Mouse (Mus musculus): ENCODE measurements at regions not wholly inside any gene's neighbourhood (a gene's known extent, or its start where the extent isn't known, plus 50 kb on each side); places are given as distances from the start of the nearest gene placed in this dataset.
A peak's percentile ranks its signal among the peaks of the same experiment; 100 is the strongest.

DNA sequence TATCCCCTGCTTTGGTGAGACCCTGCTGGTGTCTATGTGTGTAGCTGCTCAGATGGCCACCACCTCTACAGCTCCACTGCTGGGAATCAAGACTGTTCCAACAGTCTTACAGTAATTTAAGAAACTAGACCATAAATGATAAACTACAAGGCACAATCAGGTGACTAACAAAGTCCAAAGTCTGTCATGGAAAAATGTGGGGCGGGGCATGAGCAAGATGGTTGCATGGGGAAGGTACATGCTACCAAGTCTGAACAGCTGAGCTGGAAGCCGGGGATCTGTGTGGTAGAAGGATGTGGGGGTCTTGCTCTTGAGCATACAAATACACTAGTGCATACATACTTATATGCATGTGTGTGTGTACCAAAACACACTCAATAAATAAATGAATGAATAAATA is 278.8 kb upstream of the Sox2 start:
- DNase-seq: no peak

DNA sequence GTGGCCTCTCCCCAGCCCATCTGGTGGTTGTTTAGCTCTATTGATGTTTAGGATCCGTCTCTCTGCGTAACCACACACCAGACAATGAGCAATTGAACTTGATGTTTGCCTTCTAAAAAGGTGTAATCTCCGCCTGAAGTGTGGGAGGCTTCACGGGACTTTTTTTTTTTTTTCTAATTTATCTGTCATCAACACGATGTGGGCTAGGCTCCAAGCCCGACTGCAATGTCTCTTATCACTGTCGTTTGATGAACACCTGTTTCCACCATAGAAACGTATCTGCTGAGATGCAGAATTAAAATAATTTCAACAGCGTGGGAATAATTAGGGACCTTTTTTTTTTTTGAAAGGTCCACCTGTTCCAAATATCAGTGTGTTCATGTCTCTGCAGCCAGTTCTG is 257.0 kb upstream of the Dnajc19 start:
- no peak for DNase-seq

DNA sequence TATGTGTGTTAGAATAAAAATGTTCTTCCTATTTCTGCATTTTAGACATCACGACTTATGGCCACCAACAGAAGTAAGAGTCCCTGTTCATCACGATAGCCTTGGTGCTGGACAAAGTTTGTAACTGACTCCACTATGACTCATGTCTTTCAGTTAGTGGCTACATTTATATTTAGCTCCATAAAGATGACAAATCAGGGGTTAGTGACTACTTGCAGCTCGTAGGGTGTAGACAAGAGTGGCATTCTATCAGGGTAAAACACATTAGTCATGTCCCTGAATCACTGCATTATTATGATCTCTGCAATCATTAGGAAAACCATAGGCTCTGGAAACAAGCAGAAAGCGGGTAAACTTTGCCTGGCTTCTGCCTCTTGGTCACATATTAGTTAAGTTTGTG is 252.4 kb upstream of the Dnajc19 start:
- no peak for DNase-seq

GRCm38 (mm10) chr3:34331889-34332276 is 250.8 kb upstream of the Dnajc19 start:
- no peak for DNase-seq

DNA sequence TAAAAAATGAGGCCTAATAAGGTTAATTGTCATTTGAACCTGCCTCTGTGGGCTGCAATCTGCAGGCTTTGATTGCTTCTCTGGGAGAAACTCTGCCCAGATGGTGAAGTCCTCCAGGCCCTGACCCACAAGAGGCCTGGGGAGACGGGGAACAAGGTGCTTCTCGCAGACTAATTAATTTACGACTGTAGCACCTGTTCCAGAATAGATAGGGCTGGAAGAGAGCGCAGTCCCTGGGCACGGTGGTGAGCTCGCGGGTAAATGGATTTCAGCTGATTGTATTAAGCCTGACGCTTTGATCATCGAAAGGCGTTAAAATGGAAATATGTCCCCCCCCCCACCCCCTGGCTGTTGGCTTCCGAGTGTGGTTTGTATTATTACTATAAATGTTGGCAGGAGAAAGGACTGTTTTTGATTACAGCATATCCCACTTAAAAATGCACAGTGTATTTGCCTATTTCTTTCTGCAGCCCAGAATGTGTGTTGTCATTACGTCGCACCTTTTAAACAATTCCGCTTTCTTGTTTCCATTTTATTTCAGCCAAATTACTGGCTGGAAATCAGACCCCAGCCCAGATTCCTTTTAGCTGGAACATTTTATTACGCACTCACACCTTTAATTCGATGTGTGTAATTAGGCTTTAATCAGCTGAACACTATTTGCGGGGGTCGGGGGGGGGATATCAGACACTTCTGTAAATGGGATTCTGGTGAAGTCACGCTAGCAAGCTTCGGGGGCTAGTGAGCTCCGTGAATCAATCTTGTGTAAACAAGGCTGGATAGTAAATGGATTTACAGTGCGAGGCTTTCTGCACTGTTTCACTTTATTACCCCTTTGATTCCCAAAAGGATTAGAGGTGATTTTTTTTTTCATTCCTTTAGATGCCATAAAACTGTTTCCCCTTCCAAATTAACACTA is 250.1 kb upstream of the Dnajc19 start:
- DNase-seq: peak in 1 of 2 experiments; percentile 11

- DNase-seq: peak; percentile 21 to 24
Observed at GRCm38 (mm10) chr3:34328865-34329264, 247.7 kb upstream of the Dnajc19 start.

DNA sequence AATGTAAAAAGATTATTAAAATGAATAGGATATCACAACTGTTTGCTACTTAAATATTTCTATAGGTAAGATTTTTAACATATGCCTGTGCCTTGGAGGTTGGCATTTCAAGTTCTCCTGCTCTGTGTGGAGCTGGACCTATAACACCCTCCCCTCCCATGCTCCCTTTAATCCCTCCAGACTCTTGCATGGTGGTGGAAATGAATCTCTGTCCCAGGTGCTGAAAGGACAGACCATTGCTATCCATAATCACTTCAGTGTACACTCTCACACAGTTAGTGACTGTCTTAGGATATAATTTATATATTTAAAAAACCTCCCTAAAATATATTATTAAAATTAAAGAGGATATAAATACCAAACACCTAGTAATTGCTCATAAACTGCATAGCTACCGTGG is 244.5 kb upstream of the Dnajc19 start:
- no peak for DNase-seq

DNA sequence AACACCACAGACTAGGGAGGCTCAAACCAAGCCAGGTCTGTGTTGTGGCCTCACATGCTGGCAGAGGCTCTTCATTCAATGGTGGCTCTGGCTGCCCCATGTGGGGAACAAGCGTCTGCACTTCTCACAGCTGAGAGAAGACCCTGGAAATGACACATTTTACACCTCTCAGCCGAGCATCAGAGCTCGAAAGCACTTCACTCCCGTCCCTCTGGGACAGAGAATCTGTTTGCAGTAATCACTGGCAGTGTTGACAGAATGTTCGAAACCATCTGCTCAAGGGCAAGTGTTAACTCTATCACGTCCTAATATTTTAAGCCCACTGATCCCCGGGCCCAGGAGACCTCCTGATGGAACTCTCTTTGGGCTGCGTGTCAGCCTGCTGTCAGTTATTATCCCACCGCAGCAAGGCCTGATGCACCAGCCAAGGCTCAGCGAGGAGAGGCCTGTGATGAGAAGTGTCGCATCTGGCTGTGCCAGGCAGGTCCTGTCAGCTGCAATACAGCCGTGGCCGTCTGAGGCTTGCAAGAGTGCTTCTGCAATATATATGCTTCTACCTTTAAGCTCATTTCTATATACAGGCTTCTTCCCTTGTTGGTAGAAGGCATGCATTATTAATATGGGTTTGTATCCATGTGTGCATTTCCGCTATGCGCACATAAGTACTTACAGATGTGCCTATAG is 241.5 kb upstream of the Dnajc19 start:
- no peak for DNase-seq

GRCm38 (mm10) chr3:34314798-34315197 is 233.7 kb upstream of the Dnajc19 start:
- no peak for DNase-seq

DNA sequence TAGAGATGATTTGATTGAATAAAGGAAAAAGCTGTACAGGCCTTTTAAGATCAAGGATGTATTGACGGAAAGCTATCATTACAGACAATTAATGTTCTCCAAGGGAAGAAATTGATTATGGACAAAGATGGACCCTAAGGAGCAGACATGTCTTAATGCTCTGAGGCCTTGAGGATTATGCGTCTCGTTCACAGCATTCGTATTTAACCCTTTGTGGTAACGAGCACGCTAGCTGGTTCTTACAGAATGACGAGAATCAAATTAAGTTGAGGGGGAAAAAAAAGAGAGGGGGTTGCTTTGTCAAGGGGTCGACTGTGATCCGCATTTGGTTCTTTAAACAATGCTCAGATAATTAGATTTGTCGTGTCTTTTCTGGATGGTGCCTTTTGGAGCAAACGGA is 233.3 kb upstream of the Dnajc19 start:
- no peak for DNase-seq

GRCm38 (mm10) chr3:34311944-34312343 is 230.8 kb upstream of the Dnajc19 start:
- no peak for DNase-seq

- DNase-seq: no peak
Observed at GRCm38 (mm10) chr3:34299637-34300036, 218.5 kb upstream of the Dnajc19 start.

GRCm38 (mm10) chr3:34287836-34288235 is 206.7 kb upstream of the Dnajc19 start:
- no peak for DNase-seq

DNA sequence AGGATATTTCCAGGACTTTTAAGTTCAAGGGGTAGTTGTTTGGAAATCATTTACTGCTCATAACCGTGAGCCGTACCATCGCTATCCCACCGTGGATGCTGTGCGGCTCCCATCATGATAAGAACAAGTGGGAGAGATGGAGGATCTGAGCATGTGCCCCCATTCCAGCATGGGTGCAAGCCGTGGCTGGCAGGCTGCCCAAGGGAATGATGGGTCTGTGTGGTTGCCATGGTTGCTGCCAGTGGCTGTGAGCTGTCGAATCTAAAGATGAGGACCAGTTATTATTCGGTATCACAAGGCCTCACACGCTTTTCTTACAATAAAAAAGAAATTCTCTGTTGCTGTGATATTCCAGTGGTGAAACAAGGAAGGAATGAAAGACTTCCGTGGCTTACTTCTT is 189.0 kb upstream of the Dnajc19 start:
- no peak for DNase-seq

GRCm38 (mm10) chr3:34266462-34266861 is 185.3 kb upstream of the Dnajc19 start:
- no peak for DNase-seq

- no peak for DNase-seq
Observed at GRCm38 (mm10) chr3:34264811-34265210, 183.7 kb upstream of the Dnajc19 start.

DNA sequence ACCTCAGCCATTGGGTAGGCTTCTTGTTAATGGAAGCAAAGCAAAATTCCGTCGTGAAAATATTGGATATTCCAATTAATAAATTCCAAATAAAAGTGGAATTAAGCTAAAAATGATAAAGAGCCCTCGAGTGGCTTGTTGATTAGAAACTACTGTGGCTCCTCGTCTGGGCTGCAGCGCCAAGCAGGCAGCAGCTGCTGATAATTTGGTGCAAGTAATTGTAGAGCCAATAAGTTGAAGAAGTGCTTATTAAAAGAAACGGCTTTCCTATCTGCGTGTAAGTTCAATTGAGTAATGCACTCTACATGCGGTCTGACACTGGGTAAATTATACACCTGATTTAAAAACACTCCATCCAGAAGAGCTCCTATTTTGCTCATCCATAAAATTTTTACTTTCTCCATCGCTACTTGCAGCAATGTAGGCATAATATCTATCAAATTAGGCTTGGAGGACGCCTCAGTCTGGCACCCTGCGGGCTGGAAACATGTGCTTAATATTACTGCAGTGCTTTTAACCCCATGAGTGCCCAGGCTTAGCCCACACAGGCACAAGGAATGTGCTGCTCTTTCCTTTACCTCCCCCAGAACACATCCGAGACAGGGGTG is 171.7 kb upstream of the Dnajc19 start:
- DNase-seq: no peak

DNA sequence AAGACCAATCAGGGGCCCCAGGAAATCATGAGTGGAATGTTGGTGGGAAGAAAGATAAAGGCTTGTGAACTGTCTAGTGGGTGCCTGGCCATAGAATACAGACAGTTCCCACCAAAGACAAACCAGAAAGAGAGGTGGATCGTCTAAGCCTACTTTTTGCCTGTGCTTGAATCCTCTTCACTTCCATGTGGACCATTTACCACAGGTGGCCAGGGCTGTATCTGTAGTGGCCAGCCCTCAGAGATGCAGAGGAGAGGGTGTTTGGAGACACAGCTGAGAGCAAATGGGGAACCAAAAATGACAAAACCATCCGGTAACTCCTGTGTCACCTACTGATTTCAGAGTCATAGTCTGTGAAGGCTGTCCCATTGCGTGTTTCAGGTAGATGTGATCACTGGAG is 161.0 kb upstream of the Dnajc19 start:
- DNase-seq: no peak

- DNase-seq: no peak
Observed at GRCm38 (mm10) chr3:34239978-34240377, 158.9 kb upstream of the Dnajc19 start.

- DNase-seq: no peak
Observed at GRCm38 (mm10) chr3:34234391-34234790, 153.3 kb upstream of the Dnajc19 start.

DNA sequence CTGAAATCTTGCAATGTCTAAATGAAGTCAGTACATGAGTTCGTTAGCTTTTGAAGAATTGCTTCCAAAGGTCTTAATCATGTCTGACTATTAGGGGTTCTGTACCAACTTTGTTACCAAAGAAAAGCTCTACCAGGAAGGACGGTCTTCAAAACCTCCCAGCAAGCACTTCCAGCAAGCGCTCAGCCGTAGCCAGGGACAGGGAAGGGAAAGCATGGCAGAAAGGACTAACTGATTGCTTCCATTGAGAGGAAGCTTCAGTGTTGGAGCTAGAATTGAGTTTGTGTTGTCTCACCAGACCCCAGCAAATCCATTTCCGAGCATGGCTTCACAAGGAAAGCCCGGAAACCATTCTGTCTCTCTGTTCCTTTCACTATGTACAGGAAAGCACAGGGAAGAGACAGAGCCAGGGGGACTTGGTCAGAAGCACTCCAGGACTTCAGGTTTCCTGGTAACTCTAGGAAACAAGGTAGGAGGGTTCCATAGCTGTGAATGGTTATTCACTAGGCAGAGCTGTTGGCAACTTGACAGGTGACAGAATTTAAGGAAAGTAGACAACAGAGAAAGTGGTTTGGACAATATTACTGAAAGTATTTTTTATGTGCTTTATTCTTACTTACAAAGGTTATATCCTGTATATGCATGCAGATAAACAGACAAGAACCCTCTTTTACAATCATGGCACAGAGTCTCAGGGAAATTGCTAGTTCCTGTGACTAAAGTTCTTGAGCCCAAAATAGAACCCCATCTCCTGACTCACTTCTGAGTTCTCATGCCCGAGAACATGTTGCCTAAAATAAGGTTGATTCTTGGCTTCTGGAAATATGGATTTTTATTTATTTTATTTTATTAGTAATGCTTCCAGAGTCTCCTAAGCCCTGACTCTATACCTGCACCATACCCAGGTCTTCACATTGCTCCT is 151.5 kb upstream of the Dnajc19 start:
- DNase-seq: no peak

GRCm38 (mm10) chr3:34231593-34232328 is 150.6 kb upstream of the Dnajc19 start:
- DNase-seq: peak in 1 of 2 experiments; percentile 4
